17 mouse cellular contexts compared by ENCODE assay signal in the genomic region with DNA sequence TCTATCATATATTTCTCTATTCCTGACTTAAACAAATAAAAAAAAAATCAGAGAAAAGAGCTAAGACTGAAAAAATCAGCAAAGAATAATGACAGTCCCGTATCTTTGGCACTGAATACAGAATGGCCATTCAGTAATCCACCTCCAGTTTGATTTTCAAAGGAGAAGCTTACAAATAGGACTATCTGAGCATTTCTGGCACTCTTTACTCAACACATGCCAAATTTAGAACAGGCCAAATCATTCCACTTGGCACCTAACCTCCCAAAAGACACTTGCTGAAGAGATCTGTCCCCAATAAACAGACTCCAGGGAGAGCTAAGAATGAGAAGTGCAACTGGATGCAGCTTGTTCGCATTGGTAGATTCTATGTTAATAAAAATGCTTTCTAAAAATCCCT. TPM values are rescaled to one million over a fixed set of nuclear protein-coding genes. Genes with fewer than 3 reads are reported as not detected.
DNase-seq lines count a peak whose midpoint lies in the region; ATAC-seq lines count a peak whose summit lies in the region.
"Had no signal": no experiment of that assay in that cellular context is flagged by ENCODE, and none has a peak within 500 bp of the region (broad histone marks: within the 10 kb centered on the region; RNA-seq: fewer than 3 reads in every experiment).

No protein-coding gene starts in this region.

- H3K9ac ChIP-seq in heart, embryonic 13.5 days, result no peak overlapping the region
- H3K9ac ChIP-seq: hindbrain, embryonic 14.5 days; liver, embryonic 13.5 days; neural tube, embryonic 13.5 days had no signal

- ATAC-seq in heart, embryonic 13.5 days (ENCODE audit: extremely low read depth, insufficient number of reproducible peaks, low FRiP score, low TSS enrichment), result no peak
- ATAC-seq: activated CD4-positive, CD25-positive, alpha-beta regulatory T cell, adult 4 months had no signal

- H3K27me3 ChIP-seq in heart, embryonic 13.5 days (replicated peaks), result no peaks in the 10 kb centered on the region
- H3K27me3 ChIP-seq: liver, embryonic 13.5 days; neural tube, embryonic 13.5 days had no signal

- peak; percentile 89 for DNase-seq in heart, adult 11 months
- no peak for DNase-seq in heart, postnatal 25 days (ENCODE audit: low spot score)
- peak; percentile 51 for DNase-seq in adipocyte (ENCODE audit: low spot score)
- DNase-seq in cerebellum, adult 9-10 months, result peak; percentile 90
- no peak for DNase-seq in testis, postnatal 10 days (ENCODE audit: low spot score)
- no peak for DNase-seq in kidney, adult 11 months
- DNase-seq in spleen, postnatal 36 days (ENCODE audit: low spot score in 2 of 2), result no peak
- DNase-seq: kidney, adult 8-10 months; liver, embryonic 13.5 days; lung, postnatal 14 days; midbrain, embryonic 14.5 days; right cerebral cortex, adult 18-20 months had no signal

- intact Hi-C loops in heart, postnatal 25 days (cut with DNase I), result no loop called here

- peaks cover 8% of the 10 kb centered on the region for H3K36me3 ChIP-seq in heart, embryonic 13.5 days
- H3K36me3 ChIP-seq: neural tube, embryonic 13.5 days had no signal

- 35% methylated on average over 2 of the region's 2 CpGs for WGBS in heart, embryonic 13.5 days

- peaks cover 73% of the 10 kb centered on the region for H3K4me1 ChIP-seq in heart, embryonic 13.5 days

- no peak overlapping the region for H3K4me3 ChIP-seq in heart, embryonic 13.5 days
- H3K4me3 ChIP-seq: liver, embryonic 13.5 days; neural tube, embryonic 13.5 days had no signal

- H3K27ac ChIP-seq in heart, embryonic 13.5 days (replicated peaks), result peak overlapping the region; percentile 86
- H3K27ac ChIP-seq: hindbrain, embryonic 14.5 days; liver, embryonic 13.5 days; neural tube, embryonic 13.5 days had no signal

- peaks cover 5% of the 10 kb centered on the region; the same call in 1 of the 2 replicates for H3K9me3 ChIP-seq in heart, embryonic 13.5 days
- H3K9me3 ChIP-seq: G1E; liver, embryonic 13.5 days; neural tube, embryonic 13.5 days had no signal

- peak overlapping the region; percentile 52 for H3K4me2 ChIP-seq in heart, embryonic 13.5 days
- H3K4me2 ChIP-seq: hindbrain, embryonic 14.5 days; liver, embryonic 13.5 days; neural tube, embryonic 13.5 days had no signal

RNA-seq across cellular contexts. Expression of a gene that starts 6.6 kb away (rescaled TPM):
- total RNA-seq in heart, postnatal 25 days (2021), result 10 to 100 TPM; 15.5 to 17.1 TPM
- 25.8 and 25.9 TPM in 2 replicates for polyA plus RNA-seq in heart, embryonic 13.5 days (2015; fragmentation: Nextera tagmentation; extraction: Ambion mirVana)

RNA-seq across cellular contexts. Expression of a gene that starts 7.6 kb away (rescaled TPM):
- 100 to 1,000 TPM; 181 to 182 TPM for total RNA-seq in heart, postnatal 25 days (2021)
- polyA plus RNA-seq in heart, embryonic 13.5 days (2015; fragmentation: Nextera tagmentation; extraction: Ambion mirVana), result 201 and 202 TPM in 2 replicates

Comparison
In these comparisons a context has a peak if more than half of its experiments do, and no peak if none do; other contexts are left out.
1. DNase-seq: peak in heart, adult 11 months (single experiment), adipocyte (single experiment) and cerebellum, adult 9-10 months (single experiment); none in heart, postnatal 25 days (single experiment), testis, postnatal 10 days (single experiment), kidney, adult 11 months (single experiment) and spleen, postnatal 36 days (0 of 2).